Mouse (Mus musculus) testis, adult 2 months (tissue): ENCODE measurements around the gene Mrs2.

Experiments used
- CTCF ChIP-seq: fragments of 200-500 bp; IDR thresholded peaks from 2 replicates; pipeline ENCODE4 v1.5.1; 2012; ENCODE audit warnings: low read depth, mild to moderate bottlenecking, inconsistent platforms, low read length, moderate library complexity; ENCODE audit not compliant: control insufficient read depth, insufficient read depth, insufficient replicate concordance
- POLR2A ChIP-seq: fragments of 200-500 bp; IDR thresholded peaks from 2 replicates; pipeline ENCODE4 v1.6.1; 2012; ENCODE audit warnings: low read depth, mild to moderate bottlenecking, inconsistent platforms, low read length, moderate library complexity; ENCODE audit not compliant: control insufficient read depth

DNA sequence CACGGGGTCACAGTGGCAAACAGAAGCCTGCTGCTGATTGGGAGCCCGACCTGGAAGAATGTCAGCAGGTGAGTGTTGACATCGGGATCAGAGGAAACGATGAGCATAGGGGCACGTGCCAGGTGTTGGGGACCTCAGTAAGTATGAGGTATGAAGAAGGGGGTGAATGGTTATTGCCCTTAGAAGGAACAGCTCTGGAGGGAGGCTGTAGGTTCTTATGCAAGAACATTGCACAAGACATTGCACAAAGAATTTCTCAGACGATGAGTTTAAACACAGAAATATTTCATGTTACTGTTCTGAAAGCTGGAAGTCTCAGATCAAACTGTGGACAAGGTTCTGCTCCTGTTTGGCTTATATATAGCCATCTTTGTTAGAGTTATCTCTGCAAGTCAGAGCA lies 39.1 kb downstream of the Mrs2 start:
- no peak for TF ChIP-seq CTCF
- TF ChIP-seq POLR2A: no peak
